Mouse (Mus musculus) cerebellum, adult 2 months (tissue): ENCODE measurements around the gene Adamts16.

ENCODE experiments used
- CTCF ChIP-seq: fragments of 200-500 bp; IDR thresholded peaks from 2 replicates; pipeline ENCODE4 v1.5.1; 2011; ENCODE audit warnings: low read depth, mild to moderate bottlenecking, control low read depth, low read length, moderate library complexity, borderline replicate concordance; ENCODE audit not compliant: insufficient read depth
- POLR2A ChIP-seq: fragments of 200-500 bp; IDR thresholded peaks from 2 replicates; pipeline ENCODE4 v1.6.1; 2011; ENCODE audit warnings: low read length, control low read depth, borderline replicate concordance; ENCODE audit not compliant: insufficient read depth

DNA sequence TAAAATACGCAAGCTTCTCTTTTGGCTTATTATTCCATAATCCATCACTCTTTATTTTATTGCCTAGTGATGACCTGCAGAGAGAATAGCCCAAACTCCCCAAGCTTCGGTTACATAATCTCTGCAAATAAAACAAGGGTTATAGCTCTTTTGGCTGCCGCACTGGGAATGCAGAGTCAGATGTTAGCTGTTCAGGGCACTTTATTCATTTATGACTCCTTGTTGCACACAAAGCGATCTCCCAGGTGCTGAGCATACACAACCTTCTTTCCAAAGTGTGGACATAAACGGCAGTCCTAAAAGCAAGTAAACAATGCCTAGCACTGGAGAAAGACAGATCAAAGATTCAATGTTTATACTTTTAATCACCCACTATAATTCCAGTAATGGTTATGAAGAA is 16.3 kb downstream of the Adamts16 start:
- TF ChIP-seq CTCF (no peak), POLR2A (no peak)
